Mouse (Mus musculus) lung, adult 2 months (tissue): ENCODE measurements around the gene Tgfb3.

Source experiments
- CTCF ChIP-seq: fragments of 200-500 bp; IDR thresholded peaks from 2 replicates; pipeline ENCODE4 v1.5.1; 2011; ENCODE audit warnings: mild to moderate bottlenecking, low read length, control low read depth; ENCODE audit not compliant: insufficient read depth
- POLR2A ChIP-seq: fragments of 200-500 bp; IDR thresholded peaks from 2 replicates; pipeline ENCODE4 v1.6.1; 2011; ENCODE audit warnings: low read depth, mild to moderate bottlenecking, control low read depth, low read length, borderline replicate concordance; ENCODE audit errors: extremely low read depth

DNA sequence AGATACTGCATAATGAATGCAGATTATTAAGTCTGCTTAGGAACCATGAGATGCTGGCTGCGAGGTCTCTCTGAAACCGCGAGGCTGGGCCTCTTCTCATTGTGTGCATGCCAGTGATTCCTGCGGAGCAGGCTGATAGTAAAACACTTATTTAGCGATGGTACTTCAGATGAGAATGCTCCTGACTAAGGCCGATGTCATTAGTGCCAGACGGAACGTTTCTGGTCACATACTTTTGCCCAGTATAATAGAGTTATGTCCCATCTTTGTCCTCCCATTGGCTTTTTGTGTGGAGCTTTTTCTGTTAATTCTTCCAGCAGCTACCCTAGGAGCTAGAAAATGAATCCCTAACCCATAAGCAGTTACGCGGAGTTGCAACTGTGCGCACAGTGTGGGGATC, 18.9 kb upstream of the Tgfb3 start:
- TF ChIP-seq POLR2A (no peak), CTCF (no peak)
